Mouse (Mus musculus): ENCODE data around the gene Rnf43.

Rnf43 gene

DNA sequence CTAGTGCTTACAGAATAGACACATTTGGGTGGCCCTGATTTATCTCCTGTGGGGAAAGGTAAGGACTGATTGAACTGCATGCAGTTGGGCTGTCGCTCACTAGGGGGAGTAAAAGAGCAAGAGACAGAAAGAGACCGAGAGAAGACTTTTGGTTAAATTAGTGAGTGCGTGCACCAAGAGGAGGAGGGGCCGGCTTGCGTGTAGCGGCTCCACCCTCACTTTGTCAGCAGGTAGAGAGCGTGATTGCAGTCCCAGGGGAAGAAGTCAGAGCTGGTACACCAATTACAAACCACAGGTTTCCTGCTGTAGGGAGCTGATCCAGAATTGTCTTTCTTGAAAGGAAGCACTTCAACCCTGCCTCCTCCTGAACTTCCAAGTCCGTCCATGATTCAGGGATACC, at the start of gene Rnf43:
Gene Rnf43, plus strand, starts transcription at position 316 of the 400 bp plus-strand sequence.
- DNase-seq (ENCODE audit: low spot score in 2 of 2), result peak; percentile 82 to 92

DNA sequence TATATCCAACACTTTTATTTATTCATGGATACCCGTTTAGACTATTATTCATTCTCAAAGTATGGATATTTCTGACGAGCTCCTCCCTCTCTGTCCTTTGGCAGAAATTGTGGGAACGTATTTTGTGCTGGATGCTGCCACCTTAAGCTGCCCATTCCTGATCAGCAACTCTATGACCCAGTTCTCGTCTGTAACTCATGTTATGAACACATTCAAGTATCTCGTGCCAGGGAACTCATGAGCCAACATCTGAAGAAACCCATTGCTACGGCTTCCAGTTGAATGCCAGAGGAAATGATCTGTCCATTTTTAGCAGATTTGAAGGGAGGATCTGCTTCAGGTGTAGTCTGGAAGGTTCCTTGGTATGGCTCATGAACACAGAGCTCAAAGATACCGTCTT, 48.5 kb upstream of the Rnf43 start:
- no peak for DNase-seq (ENCODE audit: low spot score in 2 of 2)

DNA sequence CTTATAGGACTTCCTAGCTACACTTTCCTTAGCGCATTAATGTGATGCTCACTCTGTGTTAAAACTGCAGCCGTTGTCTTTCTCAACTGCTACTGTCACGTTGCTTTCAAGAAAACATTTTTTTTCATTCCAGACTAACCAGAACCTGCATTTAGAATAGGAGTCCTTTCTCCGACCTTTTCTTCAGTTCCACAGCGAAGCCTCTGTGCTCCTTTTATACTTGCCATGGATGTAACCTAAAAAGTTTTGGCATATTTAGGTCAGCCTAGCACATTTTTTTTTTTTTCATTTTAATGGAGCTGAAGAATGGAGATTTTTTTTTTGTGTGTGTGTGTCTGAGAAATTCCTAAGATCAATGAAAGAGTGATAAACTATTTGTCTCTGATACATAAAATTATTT, 47.0 kb upstream of the Rnf43 start:
- DNase-seq (ENCODE audit: low spot score in 2 of 2), result no peak

DNA sequence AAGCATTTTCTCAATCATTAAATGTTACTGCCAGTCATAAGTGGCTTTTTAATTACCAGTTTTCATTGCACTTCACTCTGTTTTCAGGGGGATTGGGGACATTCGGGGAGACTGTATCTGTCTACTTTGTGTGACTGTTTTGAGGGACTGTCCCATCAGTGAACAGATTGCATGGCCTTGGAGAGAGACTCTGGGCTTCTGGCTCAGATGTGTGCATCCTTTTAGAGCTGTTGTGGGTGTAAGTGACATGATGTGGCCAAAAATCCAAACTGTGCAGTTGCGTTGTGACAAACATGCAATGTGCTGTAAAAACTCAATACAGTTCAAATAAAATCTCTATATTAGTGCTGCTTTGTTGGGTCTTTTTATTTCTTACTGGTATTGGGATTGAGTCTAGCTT, 46.6 kb upstream of the Rnf43 start:
- no peak for DNase-seq (ENCODE audit: low spot score in 2 of 2)

DNA sequence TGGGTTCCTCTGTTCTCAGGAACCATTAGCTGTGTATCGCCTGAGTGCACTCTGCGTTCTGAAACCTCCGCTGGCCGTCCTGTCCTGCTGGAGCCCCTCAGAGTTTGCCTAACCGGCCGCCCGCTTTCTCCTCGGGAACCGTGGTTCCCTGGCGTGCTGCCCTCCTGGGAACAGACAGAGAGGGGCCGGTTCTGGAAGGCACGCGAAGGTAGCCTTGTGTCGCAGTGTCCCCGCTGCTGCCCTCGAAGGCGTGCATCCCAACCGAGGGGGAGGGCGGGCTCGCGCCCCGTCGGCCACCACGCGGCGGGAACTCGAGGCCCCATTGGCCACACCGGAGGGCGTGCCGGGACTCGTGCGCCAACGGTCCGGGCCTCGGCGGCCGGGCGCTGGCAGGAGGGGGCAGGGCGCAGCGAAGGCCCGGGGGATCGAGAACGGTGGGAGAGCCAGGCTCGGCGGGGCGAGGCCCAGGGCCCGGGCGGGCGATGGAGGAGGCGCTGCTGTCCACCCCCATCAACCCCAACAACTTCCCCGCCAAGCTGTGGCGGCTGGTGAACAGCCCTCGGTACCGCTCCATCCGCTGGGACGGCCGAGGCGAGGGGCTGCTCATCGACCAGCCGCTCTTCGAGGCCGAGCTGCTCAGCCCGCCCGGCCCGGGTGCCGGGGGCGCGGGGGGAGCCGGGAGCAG, 45.6 kb upstream of the Rnf43 start, which contains the start of gene Hsf5:
Gene Hsf5, plus strand, starts transcription at position 375 of the 685 bp plus-strand sequence.
- no peak for DNase-seq (ENCODE audit: low spot score in 2 of 2)

DNA sequence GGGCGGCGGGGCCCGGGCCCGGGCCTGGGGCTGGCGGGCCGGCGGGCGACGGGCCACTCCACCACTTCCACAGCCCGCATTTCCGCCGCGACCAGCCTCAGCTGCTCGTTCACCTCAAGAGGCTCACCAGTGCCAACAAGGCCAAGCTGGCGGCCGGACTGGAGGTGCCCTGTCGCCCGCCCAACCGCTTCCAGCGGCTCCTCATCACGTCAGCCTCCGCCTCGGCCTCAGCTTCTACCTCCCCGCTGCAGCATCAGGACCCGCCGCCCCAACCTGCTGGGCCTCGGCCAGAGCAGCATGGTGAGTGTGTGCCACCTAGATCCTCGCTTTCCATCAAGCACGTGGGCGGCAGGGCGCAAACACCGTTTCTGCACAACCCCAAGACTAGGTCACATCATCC, 44.9 kb upstream of the Rnf43 start:
- DNase-seq (ENCODE audit: low spot score in 2 of 2), result no peak

DNA sequence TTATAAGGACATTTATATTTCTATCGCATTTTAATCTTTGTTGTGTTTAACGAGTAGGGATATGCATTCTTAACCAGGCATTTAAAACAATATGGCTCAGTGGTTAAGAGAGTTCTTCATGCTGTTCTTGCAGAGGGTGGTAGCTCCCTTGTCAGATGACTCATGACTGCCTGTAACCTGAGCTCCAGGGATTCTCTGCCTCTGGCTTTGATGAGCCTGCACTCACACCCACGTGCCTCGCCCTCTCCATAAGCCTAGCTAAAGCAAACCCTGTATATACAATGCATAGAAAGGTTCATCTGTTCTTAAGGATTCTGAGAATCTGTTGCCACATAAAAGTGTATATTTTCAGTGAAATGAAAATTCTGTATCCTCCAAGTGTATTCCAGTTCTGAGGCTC, 39.4 kb upstream of the Rnf43 start:
- DNase-seq (ENCODE audit: low spot score in 2 of 2), result no peak

DNA sequence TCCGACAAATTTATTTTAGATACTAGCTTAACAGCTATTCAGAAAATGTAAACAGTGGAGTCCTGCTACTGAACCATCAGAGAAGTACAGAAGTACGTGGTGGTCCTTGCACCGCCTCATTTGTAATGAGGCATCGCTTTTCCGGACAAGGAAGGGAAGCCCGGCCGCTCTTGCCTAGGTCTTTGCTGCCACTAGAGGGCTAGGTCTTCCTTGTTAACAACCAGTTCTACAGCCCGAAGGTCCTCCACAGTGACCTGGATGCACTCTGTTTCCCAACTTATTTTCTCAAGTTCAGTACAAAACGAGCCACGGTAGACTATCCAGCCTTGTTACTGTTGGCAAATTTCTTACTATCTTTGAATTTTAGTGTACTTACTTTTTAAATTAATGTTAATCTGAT, 32.7 kb upstream of the Rnf43 start:
- peak in 1 of 2 experiments; percentile 62 for DNase-seq (ENCODE audit: low spot score in 2 of 2)

DNA sequence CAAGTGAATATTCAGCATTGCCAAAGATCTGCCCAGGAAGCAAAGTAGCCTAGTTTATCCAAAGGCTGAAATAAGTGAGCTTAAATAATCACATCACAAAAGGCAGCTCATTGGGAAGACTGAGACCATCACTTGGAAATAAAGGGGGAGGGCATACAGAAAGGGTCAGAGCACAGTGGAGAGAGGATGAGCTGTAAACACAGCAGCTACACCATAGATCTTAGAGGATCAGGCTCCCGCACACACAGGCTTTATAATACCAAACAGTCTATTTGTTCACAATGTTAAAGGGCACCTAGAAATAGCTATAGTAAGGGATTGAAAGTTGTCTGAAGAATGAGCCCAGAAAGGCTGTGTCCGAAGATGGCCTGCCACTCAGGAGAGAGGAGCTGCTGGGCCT, 23.7 kb upstream of the Rnf43 start:
- no peak for DNase-seq (ENCODE audit: low spot score in 2 of 2)

DNA sequence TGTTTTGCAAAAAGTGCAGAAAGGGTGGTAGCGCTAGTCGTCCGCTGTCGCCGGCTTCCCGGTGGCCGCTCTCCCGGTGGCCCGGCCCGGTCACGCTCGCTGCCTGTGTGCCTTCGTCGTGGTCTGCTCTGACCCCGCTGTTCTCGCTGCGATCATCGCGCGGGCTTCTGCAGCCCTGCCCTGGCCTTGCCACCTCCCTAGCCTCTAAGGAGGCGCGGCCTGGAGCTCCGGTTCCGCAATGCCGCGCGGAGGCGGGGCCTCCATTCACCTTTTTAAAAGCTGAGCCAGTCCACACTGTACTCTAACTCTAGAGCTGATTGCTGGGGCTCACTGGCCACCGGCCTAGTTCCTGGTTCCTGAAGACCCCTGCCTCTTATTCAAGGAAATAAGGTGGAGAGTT, 23.3 kb upstream of the Rnf43 start:
- DNase-seq (ENCODE audit: low spot score in 2 of 2), result peak; percentile 46 to 79

DNA sequence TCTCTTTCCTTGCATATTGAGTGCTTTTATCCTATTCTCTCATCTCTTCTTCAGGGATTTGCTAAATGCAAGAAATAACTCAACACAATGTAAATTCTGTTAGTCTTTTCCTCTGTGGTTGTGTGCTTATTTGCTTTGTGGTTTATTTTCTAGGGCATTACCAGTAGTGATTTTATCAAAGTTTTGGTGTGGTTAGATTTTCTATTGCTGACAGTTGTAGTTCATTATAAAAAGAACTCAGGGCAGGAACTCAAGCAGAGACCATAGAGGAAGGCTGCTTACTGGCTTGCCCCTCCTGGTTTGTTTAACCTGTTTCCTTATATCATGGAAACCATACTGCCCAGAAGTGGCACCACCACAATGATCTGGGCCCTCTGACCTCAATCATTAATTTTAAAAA, 19.7 kb upstream of the Rnf43 start:
- DNase-seq (ENCODE audit: low spot score in 2 of 2), result no peak

DNA sequence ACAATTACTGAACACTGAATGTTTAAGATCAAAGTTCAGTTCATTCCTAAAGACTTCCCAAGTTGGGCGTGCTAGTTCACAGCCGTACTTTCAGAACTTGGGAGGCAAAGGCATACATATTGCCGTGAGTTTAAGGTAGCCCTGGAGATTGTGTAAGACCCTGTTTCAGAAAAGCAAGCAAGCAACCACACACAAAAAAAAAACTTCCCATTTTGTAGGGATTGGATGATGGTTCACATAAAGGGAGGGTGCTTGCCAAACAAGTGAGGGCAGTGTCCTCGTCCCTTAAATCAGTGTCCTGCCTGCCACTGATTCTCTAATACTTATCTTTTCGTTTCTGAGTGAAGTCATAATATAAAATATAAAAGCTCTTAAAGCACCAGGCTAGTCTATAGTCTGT, 7.8 kb upstream of the Rnf43 start:
- DNase-seq (ENCODE audit: low spot score in 2 of 2), result no peak

DNA sequence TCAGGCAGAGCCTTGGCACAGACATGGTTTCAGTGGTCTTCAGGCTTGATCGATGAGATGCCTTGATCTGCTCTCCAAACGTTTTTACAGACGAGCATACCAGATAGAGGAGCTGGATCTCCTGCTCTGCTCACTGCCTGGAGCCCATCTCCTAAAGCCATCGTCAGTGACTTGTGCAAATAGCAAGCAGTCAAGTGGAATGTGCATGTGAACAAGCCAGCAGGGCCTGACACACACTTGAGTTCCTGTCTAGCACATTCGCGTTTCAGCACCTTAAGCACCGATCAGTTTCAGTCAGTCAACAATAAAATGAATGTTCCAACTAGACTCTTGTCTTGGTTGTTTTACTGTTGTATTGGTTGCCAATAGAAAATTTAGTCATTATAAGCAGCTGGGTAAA, 3.3 kb upstream of the Rnf43 start:
- no peak for DNase-seq (ENCODE audit: low spot score in 2 of 2)

DNA sequence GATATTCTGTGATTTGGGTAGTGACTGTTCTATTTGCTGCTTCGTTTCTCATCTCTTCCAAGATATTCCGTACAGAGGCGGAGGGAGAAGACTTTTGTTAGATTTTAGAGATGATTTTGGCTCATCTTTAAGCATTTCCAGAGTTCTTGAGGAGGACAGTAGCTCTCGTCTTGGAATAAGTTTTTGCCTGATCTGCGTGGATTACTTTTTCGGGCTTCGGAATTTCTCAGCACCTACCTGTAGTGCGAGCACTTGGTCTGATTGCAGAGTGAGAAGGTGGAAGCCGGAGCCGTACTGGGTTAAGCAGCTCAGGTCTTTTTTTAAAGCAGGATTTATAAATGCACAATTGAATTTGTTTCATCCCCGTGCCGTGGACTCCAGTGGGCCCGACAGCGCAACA, 300 bp downstream of the Rnf43 start:
- no peak for DNase-seq (ENCODE audit: low spot score in 2 of 2)

DNA sequence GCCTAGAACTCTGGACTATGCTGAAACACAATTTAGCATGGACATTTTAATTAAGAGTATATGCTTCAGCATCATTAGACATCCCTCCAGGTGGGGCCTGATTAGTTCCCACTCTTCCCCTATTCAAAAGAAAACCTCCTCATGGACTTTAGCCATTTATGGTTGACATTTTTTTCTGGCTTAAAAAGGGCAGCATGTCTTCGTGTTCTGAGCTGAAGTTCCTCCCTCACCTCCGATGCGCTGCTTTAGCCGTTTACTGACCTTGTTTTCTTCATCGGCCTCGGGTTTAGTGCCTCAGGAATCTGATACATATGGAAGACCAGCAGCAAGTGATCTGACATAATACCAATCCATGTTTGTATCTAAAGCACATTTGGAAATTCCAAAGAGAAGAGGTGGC, 1.4 kb downstream of the Rnf43 start:
- DNase-seq (ENCODE audit: low spot score in 2 of 2), result no peak

DNA sequence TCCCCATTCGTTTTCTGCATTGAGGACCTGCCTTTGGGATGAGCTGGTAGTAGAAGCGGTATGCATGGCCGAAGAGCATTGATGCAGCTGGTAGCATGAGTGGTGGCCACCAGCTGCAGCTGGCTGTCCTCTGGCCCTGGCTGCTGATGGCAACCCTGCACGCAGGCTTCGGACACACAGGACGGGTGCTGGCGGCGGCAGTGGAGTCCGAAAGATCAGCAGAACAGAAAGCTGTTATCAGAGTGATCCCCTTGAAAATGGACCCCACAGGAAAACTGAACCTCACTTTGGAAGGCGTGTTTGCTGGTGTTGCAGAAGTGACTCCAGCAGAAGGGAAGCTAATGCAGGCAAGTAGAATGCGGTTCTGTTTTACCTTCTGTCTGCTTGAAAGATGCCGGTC, 2.0 kb downstream of the Rnf43 start:
- no peak for DNase-seq (ENCODE audit: low spot score in 2 of 2)

DNA sequence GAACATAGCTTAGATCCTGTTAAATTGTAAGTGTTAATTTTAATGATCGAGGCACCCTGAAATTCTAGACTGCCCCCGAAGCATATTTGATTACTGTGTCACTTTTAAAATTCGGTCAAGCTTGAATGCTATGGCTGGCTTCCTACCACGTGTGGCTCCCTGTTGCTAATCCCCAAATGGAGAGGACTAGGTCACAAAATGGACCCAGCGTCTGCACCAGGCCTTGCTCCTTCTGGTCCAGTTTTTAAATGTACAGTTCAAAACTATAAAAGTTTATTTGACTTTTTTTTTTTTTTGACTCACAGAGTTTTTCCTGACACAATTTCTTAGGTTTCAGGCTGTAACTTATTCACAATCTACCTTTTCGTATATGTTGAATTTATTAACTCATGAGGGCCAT, 2.7 kb downstream of the Rnf43 start:
- DNase-seq (ENCODE audit: low spot score in 2 of 2), result no peak

DNA sequence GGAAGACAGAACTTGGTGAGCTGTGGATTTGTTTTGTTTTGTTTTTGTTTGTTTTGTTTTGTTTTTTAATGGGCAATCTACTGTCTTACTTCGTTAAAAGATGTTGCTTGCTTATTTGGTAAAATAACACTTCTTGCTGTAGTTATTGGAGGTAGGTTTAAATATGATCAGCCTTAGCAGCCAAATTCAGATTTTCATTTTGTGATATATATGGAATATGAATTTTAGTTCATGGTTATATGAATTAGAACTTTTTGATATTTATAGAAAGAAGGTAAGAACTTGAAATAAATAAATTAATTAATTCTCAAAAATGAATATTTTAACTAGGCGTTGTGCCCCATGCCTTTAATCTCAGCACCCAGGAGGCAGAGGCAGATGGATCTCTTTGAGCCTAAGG, 3.1 kb downstream of the Rnf43 start:
- DNase-seq (ENCODE audit: low spot score in 2 of 2), result no peak

DNA sequence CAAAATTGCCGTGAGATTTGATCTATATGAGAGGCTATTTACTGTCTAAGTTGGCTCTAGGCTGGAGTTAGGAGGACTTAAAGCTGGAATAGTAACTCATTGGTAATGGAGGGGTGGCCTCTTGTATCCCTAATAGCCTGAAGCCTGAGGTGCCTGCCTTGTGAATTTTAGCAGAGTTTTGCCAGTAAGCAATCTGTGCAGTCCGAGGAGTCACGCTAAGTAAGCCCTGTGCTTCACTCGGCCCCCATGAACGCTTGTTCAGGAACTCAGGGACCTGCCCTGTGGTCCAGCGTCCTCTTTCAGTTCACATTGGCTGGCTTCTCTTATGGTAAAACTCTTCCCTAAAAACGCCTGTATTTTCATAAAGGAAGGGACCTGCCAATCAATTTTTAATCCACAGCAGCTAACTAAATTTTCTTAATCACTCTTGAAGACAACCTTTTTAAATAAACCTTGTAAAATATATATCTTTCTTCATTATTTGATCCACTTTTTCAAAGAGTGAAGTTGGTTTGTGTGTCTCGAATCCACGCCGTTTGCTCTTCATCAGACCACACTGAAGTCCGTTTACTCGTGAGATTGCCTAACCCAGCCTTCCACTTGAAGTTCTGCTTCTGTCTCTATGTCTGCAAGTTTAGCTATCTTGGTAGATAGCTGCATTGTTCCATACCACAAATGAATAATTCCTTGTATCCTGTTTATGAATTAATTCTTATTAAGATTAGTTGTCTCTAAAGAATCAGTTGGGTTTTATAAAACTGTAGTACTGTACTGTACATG, 3.9 kb downstream of the Rnf43 start:
- DNase-seq (ENCODE audit: low spot score in 2 of 2), result no peak

DNA sequence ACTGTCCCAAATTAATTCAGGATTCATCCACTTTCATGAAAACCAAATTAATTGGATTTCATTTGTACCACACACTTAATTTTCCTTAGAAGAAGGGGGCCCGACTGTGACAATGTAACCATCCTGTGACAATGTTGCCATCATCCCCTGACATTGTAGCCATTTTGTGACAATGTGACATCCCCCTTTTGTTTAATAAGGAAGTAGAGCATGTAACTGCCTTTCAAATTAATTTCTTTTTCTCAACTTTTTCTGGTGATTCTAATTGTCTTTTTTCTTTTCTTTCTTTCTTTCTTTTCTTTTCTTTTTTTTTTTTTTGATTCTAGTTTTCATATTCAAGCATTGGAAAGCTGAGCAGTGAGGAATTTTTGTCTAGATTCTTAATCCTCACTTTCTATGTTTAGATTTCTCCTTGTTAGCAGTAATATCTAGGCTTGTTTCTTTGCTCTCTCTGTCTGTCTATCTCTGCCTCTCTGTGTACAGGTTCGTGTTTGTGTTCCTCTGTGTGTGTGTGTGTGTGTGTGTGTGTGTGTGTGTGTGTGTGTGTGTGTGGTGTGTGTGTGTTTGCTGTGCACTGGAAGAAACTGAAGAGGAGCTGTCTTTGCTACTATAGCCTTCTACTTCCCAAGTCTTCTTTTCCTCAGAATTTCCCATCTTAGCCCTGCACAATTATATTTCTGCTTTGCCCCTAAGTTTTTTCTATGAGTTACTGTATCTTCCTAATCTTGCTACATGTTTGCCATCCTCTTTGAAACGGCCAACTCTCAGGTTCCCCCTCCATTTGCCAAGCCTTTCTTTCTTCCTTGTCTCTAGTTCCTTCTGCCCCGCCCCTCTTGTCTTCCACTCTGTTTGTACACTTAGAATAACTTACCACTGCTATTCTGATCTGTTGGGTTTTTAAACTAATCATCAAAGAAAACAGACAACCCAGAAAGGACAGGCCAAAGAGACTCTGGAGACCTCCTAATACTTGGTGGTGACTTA, 4.9 kb downstream of the Rnf43 start:
- no peak for DNase-seq (ENCODE audit: low spot score in 2 of 2)

DNA sequence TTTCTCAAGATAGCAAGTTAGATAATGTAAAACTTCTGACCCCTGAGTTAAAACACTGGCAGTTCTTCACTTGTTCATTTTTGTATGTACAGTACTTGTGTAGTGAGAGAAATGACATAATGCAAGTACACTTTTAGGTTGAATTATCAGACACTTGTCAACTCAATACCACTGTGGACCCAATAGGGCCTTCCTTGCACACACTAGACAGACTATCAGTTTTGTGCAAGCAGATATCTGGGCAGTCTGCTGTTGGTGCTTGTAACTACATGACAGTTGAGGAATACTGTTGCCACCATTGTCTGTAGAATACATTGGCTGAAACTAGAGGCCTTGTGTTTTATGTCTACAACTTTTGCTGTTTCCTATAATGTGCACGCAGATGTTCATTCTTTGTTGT, 10.8 kb downstream of the Rnf43 start:
- no peak for DNase-seq (ENCODE audit: low spot score in 2 of 2)

DNA sequence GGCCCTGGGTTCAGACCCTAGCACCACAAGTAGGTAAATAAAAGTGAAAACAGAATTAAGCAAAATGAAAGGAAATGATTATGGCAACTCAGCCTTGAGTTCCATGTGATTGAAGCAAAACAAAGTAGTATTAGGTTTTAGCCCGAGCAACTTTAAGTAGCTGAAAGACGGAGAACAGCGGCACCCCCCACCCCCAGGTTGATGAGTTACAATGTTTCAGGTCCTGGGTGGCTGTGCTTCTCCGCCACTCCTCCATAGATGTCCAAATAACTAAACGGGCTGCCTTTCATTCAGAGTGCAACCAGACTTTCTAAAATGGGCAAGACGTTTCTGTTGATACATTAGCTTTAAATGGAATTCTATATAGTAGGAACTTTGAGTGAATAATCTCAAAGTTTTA, 13.1 kb downstream of the Rnf43 start:
- DNase-seq (ENCODE audit: low spot score in 2 of 2), result no peak
